Mouse (Mus musculus): ENCODE data around the gene Ccdc149. TPM values are rescaled to one million over a fixed set of nuclear protein-coding genes. Genes with fewer than 3 reads are reported as not detected.

Ccdc149 gene
- polyA plus RNA-seq, 1 experiment from 2014 or later = 3.4 TPM

DNA sequence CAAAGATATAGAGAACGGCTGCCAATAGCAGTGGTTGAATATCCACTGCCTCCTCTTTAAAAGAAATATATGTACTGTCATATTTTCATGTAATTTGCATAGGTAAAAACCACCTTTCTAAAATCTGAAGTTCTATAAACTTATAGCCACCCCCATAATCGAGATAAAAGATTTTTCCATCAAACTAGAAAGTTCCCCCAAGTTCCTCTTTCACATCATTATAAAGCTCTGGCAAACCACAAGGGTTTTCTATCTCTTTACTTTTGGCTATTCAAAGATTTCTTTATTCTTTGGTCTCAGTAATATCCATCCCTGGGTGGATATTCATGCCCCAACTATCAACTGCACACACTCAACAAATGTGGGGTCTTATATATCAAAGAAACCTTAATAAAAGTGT is 8.9 kb downstream of the Ccdc149 start:
- Histone ChIP-seq H3K4me3 (ENCODE audit: low read depth, low read length) (no peak overlapping the region), H3K4me2 (replicated peaks; ENCODE audit: low read depth, low read length) (no peak overlapping the region), H3K9me3 (ENCODE audit: control insufficient read depth, low read depth, low read length) (no peaks in the 10 kb centered on the region), H3K4me1 (ENCODE audit: control insufficient read depth, insufficient read depth, low read length) (no peaks in the 10 kb centered on the region), H3K27me3 (ENCODE audit: control insufficient read depth, insufficient read depth, low read length) (no peaks in the 10 kb centered on the region), H3K9ac (replicated peaks; ENCODE audit: low read depth, low read length) (no peak overlapping the region), H3K36me3 (ENCODE audit: control insufficient read depth, insufficient read depth, low read length) (no peaks in the 10 kb centered on the region), H3K27ac (ENCODE audit: low read length) (no peak overlapping the region)
- 81% methylated on average over 2 of the region's 2 CpGs for WGBS
- no peak for ATAC-seq (ENCODE audit: insufficient number of reproducible peaks, insufficient read depth, low FRiP score, low read depth)

DNA sequence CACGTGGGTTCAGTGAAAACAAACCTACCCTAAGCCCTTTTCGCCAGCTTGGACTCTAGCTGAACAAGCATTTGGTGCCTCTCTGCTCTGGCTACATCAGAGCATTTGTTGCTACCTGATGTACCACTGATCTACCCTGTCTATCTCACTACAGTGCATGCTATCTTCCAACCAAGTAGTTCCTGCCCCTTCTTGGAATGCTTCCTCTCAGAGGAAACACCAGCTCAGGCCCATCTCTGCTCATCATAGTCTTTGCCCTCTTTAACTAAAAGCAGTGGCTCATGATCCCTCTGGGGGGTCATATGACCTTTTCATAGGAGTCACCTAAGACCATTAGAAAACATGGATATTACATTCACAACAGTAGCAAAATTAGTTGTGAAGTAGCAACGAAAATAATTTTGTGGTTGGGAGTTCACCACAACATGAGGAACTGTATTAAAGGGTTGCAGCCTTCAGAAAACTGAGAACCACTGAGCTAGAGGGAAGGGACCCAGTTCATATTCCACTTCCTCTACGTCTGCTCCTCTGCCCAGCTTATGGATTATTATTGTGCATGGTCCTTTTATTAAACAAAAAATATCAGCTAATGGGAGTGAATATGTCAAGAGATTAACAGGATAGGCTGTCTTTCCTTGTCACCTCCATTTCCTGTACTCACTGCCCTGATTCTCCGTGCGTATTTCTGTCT is 9.7 kb downstream of the Ccdc149 start:
- no peak overlapping the region for H3K9ac ChIP-seq (replicated peaks; ENCODE audit: low read depth, low read length)
- H3K4me2 ChIP-seq (replicated peaks; ENCODE audit: low read depth, low read length) = no peak overlapping the region
- H3K4me1 ChIP-seq (ENCODE audit: control insufficient read depth, insufficient read depth, low read length) = no peaks in the 10 kb centered on the region
- H3K4me3 ChIP-seq (ENCODE audit: low read depth, low read length) = no peak overlapping the region
- no peaks in the 10 kb centered on the region for H3K9me3 ChIP-seq (ENCODE audit: control insufficient read depth, low read depth, low read length)
- 74% methylated on average over 6 of the region's 6 CpGs for WGBS
- ATAC-seq (ENCODE audit: insufficient number of reproducible peaks, insufficient read depth, low FRiP score, low read depth) = no peak
- no peaks in the 10 kb centered on the region for H3K36me3 ChIP-seq (ENCODE audit: control insufficient read depth, insufficient read depth, low read length)
- no peak overlapping the region for H3K27ac ChIP-seq (ENCODE audit: low read length)
- no peaks in the 10 kb centered on the region for H3K27me3 ChIP-seq (ENCODE audit: control insufficient read depth, insufficient read depth, low read length)

DNA sequence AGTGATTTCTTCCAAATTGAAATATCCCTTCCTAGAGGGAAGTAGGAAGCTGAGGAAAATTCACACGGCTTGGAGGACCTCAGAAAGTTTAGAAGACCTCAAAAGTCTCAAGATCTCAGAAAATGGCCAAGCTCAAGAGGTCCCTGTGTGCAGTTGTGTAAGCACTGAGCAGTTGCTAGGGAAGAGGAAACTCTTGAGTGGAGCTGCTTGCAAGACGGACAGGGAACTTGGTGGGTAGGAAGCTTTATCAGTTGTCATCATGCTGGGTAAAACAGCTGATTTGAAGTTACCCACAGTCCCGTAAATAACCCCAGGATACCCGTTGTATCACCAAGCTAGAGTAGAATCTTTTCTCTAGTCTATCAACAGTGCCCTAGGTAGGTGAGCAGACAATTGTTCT is 12.0 kb downstream of the Ccdc149 start:
- WGBS = 84% methylated on average over 4 of the region's 4 CpGs

DNA sequence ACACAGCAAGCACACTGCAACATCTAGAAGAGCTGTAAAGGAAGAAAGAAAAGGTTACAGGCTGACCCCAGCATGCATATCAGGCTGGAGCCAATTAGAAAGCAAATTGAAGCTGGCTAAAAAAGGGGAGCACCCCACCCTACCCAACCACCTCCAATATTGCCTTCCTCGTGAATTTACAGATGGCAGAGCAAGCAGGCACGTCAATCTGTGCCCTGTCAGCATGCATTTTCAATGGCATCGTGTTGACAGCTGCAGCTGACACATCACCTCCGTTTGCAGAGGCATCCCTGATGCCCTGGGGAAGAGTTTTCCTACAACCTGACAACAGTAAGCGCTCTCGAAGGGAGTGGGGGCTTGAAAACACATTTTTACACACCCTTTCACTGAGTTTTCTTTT is 14.2 kb downstream of the Ccdc149 start:
- H3K36me3 ChIP-seq (ENCODE audit: control insufficient read depth, insufficient read depth, low read length) = no peaks in the 10 kb centered on the region
- ATAC-seq (ENCODE audit: insufficient number of reproducible peaks, insufficient read depth, low FRiP score, low read depth) = no peak

More for the DNA sequence above, 12.0 kb downstream of the Ccdc149 start:
- Histone ChIP-seq H3K9me3 (ENCODE audit: control insufficient read depth, low read depth, low read length) (no peaks in the 10 kb centered on the region), H3K4me3 (ENCODE audit: low read depth, low read length) (no peak overlapping the region), H3K27me3 (ENCODE audit: control insufficient read depth, insufficient read depth, low read length) (no peaks in the 10 kb centered on the region), H3K4me1 (ENCODE audit: control insufficient read depth, insufficient read depth, low read length) (no peaks in the 10 kb centered on the region), H3K4me2 (replicated peaks; ENCODE audit: low read depth, low read length) (no peak overlapping the region), H3K36me3 (ENCODE audit: control insufficient read depth, insufficient read depth, low read length) (no peaks in the 10 kb centered on the region), H3K9ac (replicated peaks; ENCODE audit: low read depth, low read length) (no peak overlapping the region), H3K27ac (ENCODE audit: low read length) (no peak overlapping the region)
- ATAC-seq (ENCODE audit: insufficient number of reproducible peaks, insufficient read depth, low FRiP score, low read depth) = no peak

DNA sequence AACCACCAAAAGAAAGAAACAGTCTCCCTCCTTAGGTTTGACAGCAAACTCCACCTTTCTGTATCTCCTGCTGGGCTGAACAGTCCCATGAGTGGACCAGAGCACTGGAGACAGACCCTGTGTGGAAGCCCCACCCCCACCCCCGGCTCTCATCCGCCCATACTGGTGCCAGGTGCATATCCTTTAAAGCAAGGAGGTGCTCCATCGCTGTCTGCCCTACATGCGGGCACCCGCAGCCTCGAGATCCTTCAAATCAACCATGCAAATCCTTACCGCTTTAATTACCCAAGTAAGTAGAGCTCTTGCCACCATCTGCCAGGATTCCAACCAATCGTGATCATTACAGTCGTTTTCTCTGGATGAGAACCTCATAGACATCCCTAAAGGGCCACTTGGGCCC is 20.5 kb downstream of the Ccdc149 start:
- Histone ChIP-seq H3K36me3 (ENCODE audit: control insufficient read depth, insufficient read depth, low read length) (no peaks in the 10 kb centered on the region), H3K4me3 (ENCODE audit: low read depth, low read length) (no peak overlapping the region), H3K27ac (ENCODE audit: low read length) (no peak overlapping the region), H3K4me2 (replicated peaks; ENCODE audit: low read depth, low read length) (no peak overlapping the region), H3K9me3 (ENCODE audit: control insufficient read depth, low read depth, low read length) (no peaks in the 10 kb centered on the region), H3K9ac (replicated peaks; ENCODE audit: low read depth, low read length) (no peak overlapping the region), H3K4me1 (ENCODE audit: control insufficient read depth, insufficient read depth, low read length) (no peaks in the 10 kb centered on the region), H3K27me3 (ENCODE audit: control insufficient read depth, insufficient read depth, low read length) (no peaks in the 10 kb centered on the region)
- ATAC-seq (ENCODE audit: insufficient number of reproducible peaks, insufficient read depth, low FRiP score, low read depth) = no peak
- 83% methylated on average over 9 of the region's 9 CpGs for WGBS

More for the DNA sequence above, 14.2 kb downstream of the Ccdc149 start:
- Histone ChIP-seq H3K27me3 (ENCODE audit: control insufficient read depth, insufficient read depth, low read length) (no peaks in the 10 kb centered on the region), H3K27ac (ENCODE audit: low read length) (no peak overlapping the region), H3K4me3 (ENCODE audit: low read depth, low read length) (no peak overlapping the region), H3K9me3 (ENCODE audit: control insufficient read depth, low read depth, low read length) (no peaks in the 10 kb centered on the region), H3K4me2 (replicated peaks; ENCODE audit: low read depth, low read length) (no peak overlapping the region), H3K4me1 (ENCODE audit: control insufficient read depth, insufficient read depth, low read length) (no peaks in the 10 kb centered on the region), H3K9ac (replicated peaks; ENCODE audit: low read depth, low read length) (no peak overlapping the region)
- WGBS = 67% methylated on average over 6 of the region's 6 CpGs

DNA sequence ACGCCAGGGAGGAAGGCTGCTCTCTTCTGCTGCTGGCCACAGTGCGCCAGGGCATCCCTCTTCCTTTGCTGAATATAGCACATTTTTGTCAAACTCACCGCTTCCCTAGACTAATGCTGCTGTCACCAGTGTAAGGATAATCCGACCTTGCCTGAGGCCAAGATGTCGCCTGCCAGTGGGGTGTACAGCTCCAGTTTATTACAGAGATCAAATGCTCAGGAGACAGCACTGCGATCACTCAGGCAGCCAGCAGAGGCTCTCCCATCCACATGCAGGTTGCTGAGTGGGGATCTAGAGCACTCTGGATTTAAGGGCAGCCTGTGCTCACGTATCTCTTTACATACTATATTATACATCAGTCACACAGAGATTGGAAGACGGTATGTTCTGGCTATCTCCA is 22.1 kb downstream of the Ccdc149 start:
- Histone ChIP-seq H3K4me2 (replicated peaks; ENCODE audit: low read depth, low read length) (no peak overlapping the region), H3K4me3 (ENCODE audit: low read depth, low read length) (no peak overlapping the region), H3K9ac (replicated peaks; ENCODE audit: low read depth, low read length) (no peak overlapping the region), H3K4me1 (ENCODE audit: control insufficient read depth, insufficient read depth, low read length) (no peaks in the 10 kb centered on the region), H3K9me3 (ENCODE audit: control insufficient read depth, low read depth, low read length) (no peaks in the 10 kb centered on the region), H3K27me3 (ENCODE audit: control insufficient read depth, insufficient read depth, low read length) (no peaks in the 10 kb centered on the region), H3K27ac (ENCODE audit: low read length) (no peak overlapping the region), H3K36me3 (ENCODE audit: control insufficient read depth, insufficient read depth, low read length) (no peaks in the 10 kb centered on the region)
- WGBS = 75% methylated on average over 8 of the region's 8 CpGs
- no peak for ATAC-seq (ENCODE audit: insufficient number of reproducible peaks, insufficient read depth, low FRiP score, low read depth)

DNA sequence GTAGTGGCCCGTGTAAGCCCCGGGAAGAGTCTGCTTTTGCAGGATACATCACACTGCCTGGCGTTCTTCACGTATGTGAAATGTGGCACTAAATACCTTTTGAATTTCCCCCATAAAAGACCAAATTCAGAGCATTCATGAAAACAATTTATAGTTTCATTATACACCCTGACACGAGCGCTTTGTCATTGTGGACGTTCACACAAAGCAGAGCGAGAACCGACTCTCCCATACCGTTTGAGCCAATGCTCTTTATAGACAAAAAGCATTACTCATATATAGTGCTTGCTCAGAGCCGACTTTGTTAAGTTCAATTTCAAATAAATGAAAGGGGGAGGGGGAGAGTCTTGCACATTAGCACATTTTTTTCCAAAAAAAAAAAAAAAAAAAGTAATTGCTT is 31.0 kb downstream of the Ccdc149 start:
- WGBS = 68% methylated on average over 11 of the region's 11 CpGs
- no peak for ATAC-seq (ENCODE audit: insufficient number of reproducible peaks, insufficient read depth, low FRiP score, low read depth)
- H3K4me2 ChIP-seq (replicated peaks; ENCODE audit: low read depth, low read length) = no peak overlapping the region
- peaks cover 4% of the 10 kb centered on the region; the same call in 1 of the 2 replicates for H3K9me3 ChIP-seq (ENCODE audit: control insufficient read depth, low read depth, low read length)
- no peaks in the 10 kb centered on the region for H3K36me3 ChIP-seq (ENCODE audit: control insufficient read depth, insufficient read depth, low read length)
- no peaks in the 10 kb centered on the region for H3K27me3 ChIP-seq (ENCODE audit: control insufficient read depth, insufficient read depth, low read length)
- H3K4me1 ChIP-seq (ENCODE audit: control insufficient read depth, insufficient read depth, low read length) = no peaks in the 10 kb centered on the region
- H3K27ac ChIP-seq (ENCODE audit: low read length) = no peak overlapping the region
- H3K9ac ChIP-seq (replicated peaks; ENCODE audit: low read depth, low read length) = no peak overlapping the region
- no peak overlapping the region for H3K4me3 ChIP-seq (ENCODE audit: low read depth, low read length)

DNA sequence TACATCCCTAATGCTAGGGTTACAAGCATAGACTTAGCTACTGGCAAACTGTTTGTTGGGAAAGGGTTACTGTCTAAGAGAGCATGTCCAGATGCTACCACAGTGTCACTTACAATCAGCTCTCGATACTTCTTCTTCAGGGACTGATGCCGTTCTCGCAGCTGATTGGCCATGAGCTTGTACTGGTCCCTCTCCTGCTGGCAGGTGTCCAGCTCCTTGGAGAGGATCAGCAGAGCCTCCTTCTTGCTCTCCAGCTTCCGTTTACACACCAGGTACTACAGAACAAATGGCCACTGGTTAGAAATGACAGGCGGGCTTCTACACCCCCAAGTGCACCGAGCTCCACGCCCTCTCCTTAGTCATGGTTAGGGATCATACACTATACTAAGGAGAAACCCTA is 32.4 kb downstream of the Ccdc149 start:
- Histone ChIP-seq H3K4me3 (ENCODE audit: low read depth, low read length) (no peak overlapping the region), H3K9me3 (ENCODE audit: control insufficient read depth, low read depth, low read length) (peaks cover 4% of the 10 kb centered on the region; the same call in 1 of the 2 replicates), H3K27me3 (ENCODE audit: control insufficient read depth, insufficient read depth, low read length) (no peaks in the 10 kb centered on the region), H3K4me1 (ENCODE audit: control insufficient read depth, insufficient read depth, low read length) (no peaks in the 10 kb centered on the region), H3K9ac (replicated peaks; ENCODE audit: low read depth, low read length) (no peak overlapping the region), H3K36me3 (ENCODE audit: control insufficient read depth, insufficient read depth, low read length) (no peaks in the 10 kb centered on the region), H3K27ac (ENCODE audit: low read length) (no peak overlapping the region), H3K4me2 (replicated peaks; ENCODE audit: low read depth, low read length) (no peak overlapping the region)
- 73% methylated on average over 7 of the region's 7 CpGs for WGBS
- ATAC-seq (ENCODE audit: insufficient number of reproducible peaks, insufficient read depth, low FRiP score, low read depth) = no peak

DNA sequence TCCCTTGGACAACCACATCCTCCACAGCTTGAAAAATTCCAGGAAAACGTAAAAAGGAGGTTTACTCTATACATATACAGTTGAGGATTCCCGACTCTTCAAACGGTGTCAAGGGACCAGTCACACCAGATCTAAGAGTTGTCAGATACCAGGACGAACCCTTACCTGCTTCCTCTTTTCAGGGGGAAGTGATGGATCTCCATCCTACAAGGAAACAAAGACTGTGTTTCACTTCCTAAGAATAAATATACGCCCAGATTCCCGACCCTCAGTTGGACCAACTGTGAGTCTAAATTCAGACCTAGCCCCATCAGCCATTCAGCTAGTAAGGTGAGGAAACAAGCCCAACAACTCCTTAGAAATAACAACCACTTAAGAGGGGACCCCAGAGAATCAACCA is 35.8 kb downstream of the Ccdc149 start:
- ATAC-seq (ENCODE audit: insufficient number of reproducible peaks, insufficient read depth, low FRiP score, low read depth) = no peak

More for the DNA sequence above, 35.8 kb downstream of the Ccdc149 start:
- Histone ChIP-seq H3K4me2 (replicated peaks; ENCODE audit: low read depth, low read length) (no peak overlapping the region), H3K4me1 (ENCODE audit: control insufficient read depth, insufficient read depth, low read length) (no peaks in the 10 kb centered on the region), H3K9ac (replicated peaks; ENCODE audit: low read depth, low read length) (no peak overlapping the region), H3K27me3 (ENCODE audit: control insufficient read depth, insufficient read depth, low read length) (no peaks in the 10 kb centered on the region), H3K36me3 (ENCODE audit: control insufficient read depth, insufficient read depth, low read length) (no peaks in the 10 kb centered on the region), H3K27ac (ENCODE audit: low read length) (no peak overlapping the region), H3K4me3 (ENCODE audit: low read depth, low read length) (no peak overlapping the region), H3K9me3 (ENCODE audit: control insufficient read depth, low read depth, low read length) (no peaks in the 10 kb centered on the region)
- 78% methylated on average over 6 of the region's 6 CpGs for WGBS

All from stomach, embryonic 14.5 days (tissue).